Comparison of ENCODE assay signal across 8 mouse cellular contexts in the genomic region with DNA sequence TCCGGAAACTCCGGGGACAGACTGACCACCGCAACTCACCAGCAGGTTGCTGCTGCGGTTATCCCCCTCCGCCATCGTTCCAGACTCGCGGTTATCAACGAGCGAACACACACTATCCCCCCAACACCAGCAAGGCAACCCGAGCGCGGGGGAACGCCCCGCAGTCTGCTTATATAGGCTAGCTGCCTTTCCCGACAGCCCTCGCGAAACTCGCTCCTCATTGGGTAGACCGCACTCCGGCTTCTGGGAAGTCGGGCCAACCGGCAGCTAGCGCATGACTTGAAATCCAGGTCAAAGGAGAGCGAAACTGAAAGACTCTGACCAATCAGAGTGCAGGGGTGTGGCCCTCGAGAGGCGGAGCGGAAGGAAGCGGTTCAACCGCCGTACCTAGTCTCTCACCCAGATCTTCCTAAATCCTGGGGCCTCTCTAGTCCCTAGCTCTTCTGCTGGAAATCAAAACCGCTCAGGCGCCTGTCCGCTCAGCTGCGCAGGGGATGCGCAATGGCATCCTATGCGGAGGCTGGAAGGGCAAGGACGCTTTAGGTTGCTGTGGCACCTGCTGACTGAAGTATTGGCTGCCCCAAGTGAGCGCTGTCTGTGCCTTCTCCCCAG. TPM values are rescaled to one million over a fixed set of nuclear protein-coding genes. Genes with fewer than 3 reads are reported as not detected.
A peak's percentile ranks its signal among the peaks of the same experiment; 100 is the strongest.
DNase-seq lines count a peak whose midpoint lies in the region; ATAC-seq and TF ChIP-seq lines count a peak whose summit lies in the region.

Arl6ip1 (minus strand) TSS at position 233 of the 612 bp plus-strand sequence.

- peaks cover 2 to 11% of the 10 kb centered on the region in 2 experiments for H3K4me1 ChIP-seq in ES-E14 (ENCODE audit: control insufficient read depth in 2 of 2, insufficient read depth in 2 of 2, low read length in 2 of 2, poor library complexity in 1 of 2)
- H3K4me1 ChIP-seq in forebrain, embryonic 16.5 days (replicated peaks; ENCODE audit: control insufficient read depth, insufficient read depth, low read length), result peaks cover 22% of the 10 kb centered on the region
- H3K4me1 ChIP-seq in lung, embryonic 14.5 days (ENCODE audit: insufficient read depth), result peaks cover 10% of the 10 kb centered on the region
- H3K4me1 ChIP-seq in olfactory bulb, adult 2 months (ENCODE audit: control insufficient read depth, insufficient read depth, low read length), result no peaks in the 10 kb centered on the region
- peaks cover 12% of the 10 kb centered on the region for H3K4me1 ChIP-seq in thymus, adult 2 months (replicated peaks; ENCODE audit: control insufficient read depth, insufficient read depth, low read length)

- H3K36me3 ChIP-seq in ES-E14 (ENCODE audit: control insufficient read depth, insufficient read depth, low read length, poor library complexity, severe bottlenecking), result peaks cover 12% of the 10 kb centered on the region
- peaks cover 1% of the 10 kb centered on the region; the same call in 1 of the 2 replicates for H3K36me3 ChIP-seq in forebrain, embryonic 16.5 days (ENCODE audit: control insufficient read depth, insufficient read depth)
- peaks cover 18% of the 10 kb centered on the region for H3K36me3 ChIP-seq in lung, embryonic 14.5 days (ENCODE audit: insufficient read depth)
- peaks cover 19% of the 10 kb centered on the region for H3K36me3 ChIP-seq in thymus, adult 2 months (ENCODE audit: control insufficient read depth, insufficient read depth, low read length)

- H3K4me3 ChIP-seq in ES-E14 (ENCODE audit: insufficient read depth in 1 of 2, low read depth in 1 of 2, low read length in 2 of 2, poor library complexity in 1 of 2, severe bottlenecking in 1 of 2), result peak within 1 kb of the TSS; percentile 84 to 98
- H3K4me3 ChIP-seq in forebrain, embryonic 16.5 days (replicated peaks; ENCODE audit: low read length), result peak within 1 kb of the TSS; percentile 95
- H3K4me3 ChIP-seq in layer of hippocampus, adult 2 months, result peak within 1 kb of the TSS; percentile 89
- peak within 1 kb of the TSS; percentile 85 for H3K4me3 ChIP-seq in lung, embryonic 14.5 days (ENCODE audit: low read depth, low read length)
- H3K4me3 ChIP-seq in olfactory bulb, adult 2 months (ENCODE audit: insufficient read depth, low read depth, low read length), result peak within 1 kb of the TSS; percentile 71
- peak within 1 kb of the TSS; percentile 74 for H3K4me3 ChIP-seq in thymus, adult 2 months (ENCODE audit: control insufficient read depth, insufficient read depth, low read length)

- peak within 1 kb of the TSS; percentile 94 for H3K27ac ChIP-seq in ES-E14 (ENCODE audit: insufficient read depth, low read depth, low read length, poor library complexity, severe bottlenecking)
- H3K27ac ChIP-seq in forebrain, embryonic 16.5 days (ENCODE audit: low read length), result peak within 1 kb of the TSS; percentile 90
- peak within 1 kb of the TSS; percentile 92 for H3K27ac ChIP-seq in layer of hippocampus, adult 2 months
- H3K27ac ChIP-seq in lung, embryonic 14.5 days (ENCODE audit: low read depth), result peak within 1 kb of the TSS; percentile 94
- peak within 1 kb of the TSS; percentile 8; the same call in 1 of the 2 replicates for H3K27ac ChIP-seq in olfactory bulb, adult 2 months (ENCODE audit: insufficient read depth, low read depth, low read length)
- H3K27ac ChIP-seq in thymus, adult 2 months (ENCODE audit: control insufficient read depth, insufficient read depth, low read length), result peak within 1 kb of the TSS; percentile 94

- no peaks in the 10 kb centered on the region for H3K27me3 ChIP-seq in forebrain, embryonic 16.5 days (replicated peaks; ENCODE audit: control insufficient read depth, insufficient read depth, low read length)
- H3K27me3 ChIP-seq in lung, embryonic 14.5 days (ENCODE audit: insufficient read depth, low read length), result no peaks in the 10 kb centered on the region
- H3K27me3 ChIP-seq in thymus, adult 2 months (ENCODE audit: control insufficient read depth, insufficient read depth, low read length), result no peaks in the 10 kb centered on the region

- peak; percentile 95 for DNase-seq in ES-E14 (ENCODE audit: low read depth, low spot score)
- DNase-seq in cerebellum, adult 18-20 months, result peak; percentile 90 to 97
- peak; percentile 94 for DNase-seq in heart, postnatal 36 days
- peak; percentile 95 to 98 for DNase-seq in layer of hippocampus, adult 2 months (ENCODE audit: low spot score in 2 of 2)
- peak; percentile 99 for DNase-seq in lung, embryonic 14.5 days
- DNase-seq in thymus, adult 2 months, result peak; percentile 97

- in situ Hi-C loops in ES-E14 (cut with MboI; ENCODE audit: low sequenced_read_pairs in 2 of 2, unreplicated experiment in 2 of 2), result no loop called here

- WGBS in forebrain, embryonic 16.5 days, result under 1% methylated on average over 39 of the region's 39 CpGs
- WGBS in lung, embryonic 14.5 days, result 1% methylated on average over 39 of the region's 39 CpGs
- WGBS in olfactory bulb, adult 2 months, result under 1% methylated on average over 39 of the region's 39 CpGs
- under 1% methylated on average over 39 of the region's 39 CpGs for WGBS in thymus, adult 2 months

- TF ChIP-seq POLR2A in olfactory bulb, adult 2 months (IDR thresholded peaks at IDR 0.05; ENCODE audit: insufficient read depth, low read depth, low read length), result peak; percentile 96
- peak; percentile 100 for TF ChIP-seq POLR2A in thymus, adult 2 months (IDR thresholded peaks at IDR 0.05; ENCODE audit: control insufficient read depth, extremely low read depth, insufficient read depth, low read length, poor library complexity)

- peak within 1 kb of the TSS; percentile 98 for H3K9ac ChIP-seq in ES-E14 (ENCODE audit: insufficient read depth, low read depth, low read length, poor library complexity, severe bottlenecking)
- H3K9ac ChIP-seq in forebrain, embryonic 16.5 days (replicated peaks; ENCODE audit: low read depth, low read length), result peak within 1 kb of the TSS; percentile 89
- peak within 1 kb of the TSS; percentile 94 for H3K9ac ChIP-seq in lung, embryonic 14.5 days

- ATAC-seq in forebrain, embryonic 16.5 days, result peak; percentile 98
- ATAC-seq in lung, embryonic 14.5 days (ENCODE audit: insufficient read depth), result peak; percentile 98

- TF ChIP-seq CTCF in layer of hippocampus, adult 2 months (conservative IDR thresholded peaks at IDR 0.05), result 0 out of 2 replicates have a peak, but pooled peaks have one; percentile 4
- TF ChIP-seq CTCF in lung, embryonic 14.5 days (IDR thresholded peaks at IDR 0.05; ENCODE audit: low read depth), result 0 out of 2 replicates have a peak, but pooled peaks have one; percentile 1
- no peak for TF ChIP-seq CTCF in olfactory bulb, adult 2 months (IDR thresholded peaks at IDR 0.05; ENCODE audit: insufficient read depth, low read depth, low read length)
- TF ChIP-seq CTCF in thymus, adult 2 months (IDR thresholded peaks at IDR 0.05; ENCODE audit: borderline replicate concordance, control insufficient read depth, extremely low read depth, insufficient read depth, low read length, poor library complexity), result no peak

- peak within 1 kb of the TSS; percentile 68 for H3K4me2 ChIP-seq in forebrain, embryonic 16.5 days (ENCODE audit: low read length)
- peak within 1 kb of the TSS; percentile 77 for H3K4me2 ChIP-seq in lung, embryonic 14.5 days

- intact Hi-C loops in heart, postnatal 36 days (cut with DNase I), result loop anchor here (5.0 kb wide), 2 partner anchors 148 to 168 kb away; no protein-coding TSS in a partner anchor

- no peaks in the 10 kb centered on the region for H3K9me3 ChIP-seq in ES-E14 (ENCODE audit: control insufficient read depth, insufficient read depth, low read depth, low read length)
- no peaks in the 10 kb centered on the region for H3K9me3 ChIP-seq in forebrain, embryonic 16.5 days (ENCODE audit: control insufficient read depth, low read length)
- no peaks in the 10 kb centered on the region for H3K9me3 ChIP-seq in lung, embryonic 14.5 days (ENCODE audit: low read depth, low read length)

TF ChIP-seq in ES-E14, 5 proteins besides CTCF, POLR2A, EP300 and RAD21:
- peak; percentile 8; the same call in 1 of the 2 replicates for TF ChIP-seq ZC3H11A (IDR thresholded peaks at IDR 0.05; ENCODE audit: borderline replicate concordance, low read depth, low read length)
- TF ChIP-seq HCFC1 (IDR thresholded peaks at IDR 0.05; ENCODE audit: borderline replicate concordance, insufficient read depth, low read length), result 0 out of 2 replicates have a peak, but pooled peaks have one; percentile 27
- TF ChIP-seq CHD2 (IDR thresholded peaks at IDR 0.05; ENCODE audit: low read depth, low read length), result no peak

RNA-seq across cellular contexts. Expression of gene Arl6ip1, which starts in this region (rescaled TPM):
- total RNA-seq in ES-E14 (2012; rRNA removed), result 609 and 926 TPM in 2 replicates
- 497 and 550 TPM in 2 replicates for polyA plus RNA-seq in forebrain, embryonic 16.5 days (2015; fragmentation: Nextera tagmentation; extraction: Ambion mirVana)
- 10 to 100 TPM; 25.2 to 32.7 TPM for total RNA-seq in heart, postnatal 36 days (2021)
- total RNA-seq in layer of hippocampus, adult 2 months (2021), result 100 to 1,000 TPM; 276 to 307 TPM
- 352 and 375 TPM in 2 replicates for polyA plus RNA-seq in lung, embryonic 14.5 days (2014; fragmentation: Nextera tagmentation; extraction: Ambion mirVana)
- polyA plus RNA-seq in olfactory bulb, adult 2 months (2012; ENCODE audit: insufficient read depth, insufficient read length, low replicate concordance, missing spikeins), result 146 TPM in 1 of 2 replicates, not detected in the other
- 216 and 232 TPM in 2 replicates for polyA plus RNA-seq in thymus, adult 2 months (2012; rRNA removed)

Comparison
In these comparisons a context has a peak if more than half of its experiments do, and no peak if none do; other contexts are left out.
1. Peak in every context shown above with its lines: DNase-seq, ATAC-seq, H3K4me3 ChIP-seq and H3K27ac ChIP-seq.
2. RNA of gene Arl6ip1 (total RNA-seq): 609 to 926 TPM in ES-E14 and 276 to 307 TPM in layer of hippocampus, adult 2 months; 25.2 to 32.7 TPM in heart, postnatal 36 days; every median in the first group is over 4 times any median in the second.
3. H3K27ac ChIP-seq: peak in every context shown above with its lines; median percentile 94 in ES-E14; 94 in lung, embryonic 14.5 days; 94 in thymus, adult 2 months; 92 in layer of hippocampus, adult 2 months; 90 in forebrain, embryonic 16.5 days; 8 in olfactory bulb, adult 2 months.
4. CTCF ChIP-seq: peak in layer of hippocampus, adult 2 months (single experiment) and lung, embryonic 14.5 days (single experiment); none in olfactory bulb, adult 2 months (single experiment) and thymus, adult 2 months (single experiment).